Mouse (Mus musculus): ENCODE data around the gene Atoh7. TPM values are rescaled to one million over a fixed set of nuclear protein-coding genes. Genes with fewer than 3 reads are reported as not detected.

Gene Atoh7
- polyA plus RNA-seq, 1 experiment: not detected

GRCm38 (mm10) chr10:63092616-63093550, 6.6 kb upstream of the Atoh7 start:
- H3K27ac ChIP-seq (ENCODE audit: insufficient read depth, low read depth, low read length): no peak overlapping the region
- no peaks in the 10 kb centered on the region for H3K4me1 ChIP-seq (ENCODE audit: control insufficient read depth, insufficient read depth, low read length)
- TF ChIP-seq CTCF (IDR thresholded peaks at IDR 0.05; ENCODE audit: low read depth, low read length): no peak
- no peak for TF ChIP-seq POLR2A (IDR thresholded peaks at IDR 0.05; ENCODE audit: borderline replicate concordance, low read depth, low read length)
- H3K4me3 ChIP-seq (ENCODE audit: insufficient read depth, low read length): no peak overlapping the region

- H3K4me3 ChIP-seq (ENCODE audit: insufficient read depth, low read length): no peak overlapping the region
- TF ChIP-seq CTCF (IDR thresholded peaks at IDR 0.05; ENCODE audit: low read depth, low read length) (no peak), POLR2A (IDR thresholded peaks at IDR 0.05; ENCODE audit: borderline replicate concordance, low read depth, low read length) (no peak)
- no peak overlapping the region for H3K27ac ChIP-seq (ENCODE audit: insufficient read depth, low read depth, low read length)
- H3K4me1 ChIP-seq (ENCODE audit: control insufficient read depth, insufficient read depth, low read length): no peaks in the 10 kb centered on the region
These were observed 2.7 kb upstream of the Atoh7 start for GRCm38 (mm10) chr10:63096757-63097156.

GRCm38 (mm10) chr10:63098191-63098590, 1.3 kb upstream of the Atoh7 start:
- Histone ChIP-seq H3K27ac (ENCODE audit: insufficient read depth, low read depth, low read length) (no peak overlapping the region), H3K4me3 (ENCODE audit: insufficient read depth, low read length) (no peak overlapping the region), H3K4me1 (ENCODE audit: control insufficient read depth, insufficient read depth, low read length) (no peaks in the 10 kb centered on the region)
- TF ChIP-seq CTCF (IDR thresholded peaks at IDR 0.05; ENCODE audit: low read depth, low read length) (no peak), POLR2A (IDR thresholded peaks at IDR 0.05; ENCODE audit: borderline replicate concordance, low read depth, low read length) (no peak)

GRCm38 (mm10) chr10:63099941-63100562, 601 bp downstream of the Atoh7 start:
- no peak overlapping the region for H3K27ac ChIP-seq (ENCODE audit: insufficient read depth, low read depth, low read length)
- TF ChIP-seq POLR2A (IDR thresholded peaks at IDR 0.05; ENCODE audit: borderline replicate concordance, low read depth, low read length) (no peak), CTCF (IDR thresholded peaks at IDR 0.05; ENCODE audit: low read depth, low read length) (no peak)
- peak overlapping the region; percentile 62 for H3K4me3 ChIP-seq (ENCODE audit: insufficient read depth, low read length)
- H3K4me1 ChIP-seq (ENCODE audit: control insufficient read depth, insufficient read depth, low read length): no peaks in the 10 kb centered on the region

- TF ChIP-seq CTCF (IDR thresholded peaks at IDR 0.05; ENCODE audit: low read depth, low read length): no peak
- TF ChIP-seq POLR2A (IDR thresholded peaks at IDR 0.05; ENCODE audit: borderline replicate concordance, low read depth, low read length): no peak
- no peak overlapping the region for H3K27ac ChIP-seq (ENCODE audit: insufficient read depth, low read depth, low read length)
- peak overlapping the region; percentile 62; the same call in 1 of the 2 replicates for H3K4me3 ChIP-seq (ENCODE audit: insufficient read depth, low read length)
- no peaks in the 10 kb centered on the region for H3K4me1 ChIP-seq (ENCODE audit: control insufficient read depth, insufficient read depth, low read length)
These were observed 1.2 kb downstream of the Atoh7 start for GRCm38 (mm10) chr10:63100657-63101056.

- H3K4me1 ChIP-seq (ENCODE audit: control insufficient read depth, insufficient read depth, low read length): no peaks in the 10 kb centered on the region
- TF ChIP-seq POLR2A (IDR thresholded peaks at IDR 0.05; ENCODE audit: borderline replicate concordance, low read depth, low read length) (no peak), CTCF (IDR thresholded peaks at IDR 0.05; ENCODE audit: low read depth, low read length) (no peak)
- H3K27ac ChIP-seq (ENCODE audit: insufficient read depth, low read depth, low read length): no peak overlapping the region
- no peak overlapping the region for H3K4me3 ChIP-seq (ENCODE audit: insufficient read depth, low read length)
These were observed 13.7 kb downstream of the Atoh7 start for GRCm38 (mm10) chr10:63113027-63113604.

GRCm38 (mm10) chr10:63113716-63114360, 14.4 kb downstream of the Atoh7 start:
- Histone ChIP-seq H3K4me3 (ENCODE audit: insufficient read depth, low read length) (no peak overlapping the region), H3K4me1 (ENCODE audit: control insufficient read depth, insufficient read depth, low read length) (no peaks in the 10 kb centered on the region), H3K27ac (ENCODE audit: insufficient read depth, low read depth, low read length) (no peak overlapping the region)
- TF ChIP-seq POLR2A (IDR thresholded peaks at IDR 0.05; ENCODE audit: borderline replicate concordance, low read depth, low read length): no peak
- no peak for TF ChIP-seq CTCF (IDR thresholded peaks at IDR 0.05; ENCODE audit: low read depth, low read length)

- TF ChIP-seq POLR2A (IDR thresholded peaks at IDR 0.05; ENCODE audit: borderline replicate concordance, low read depth, low read length): no peak
- no peak for TF ChIP-seq CTCF (IDR thresholded peaks at IDR 0.05; ENCODE audit: low read depth, low read length)
- no peak overlapping the region for H3K4me3 ChIP-seq (ENCODE audit: insufficient read depth, low read length)
- no peak overlapping the region for H3K27ac ChIP-seq (ENCODE audit: insufficient read depth, low read depth, low read length)
- H3K4me1 ChIP-seq (ENCODE audit: control insufficient read depth, insufficient read depth, low read length): no peaks in the 10 kb centered on the region
These were observed 16.4 kb downstream of the Atoh7 start for GRCm38 (mm10) chr10:63115881-63116280.

GRCm38 (mm10) chr10:63116376-63116775, 16.9 kb downstream of the Atoh7 start:
- Histone ChIP-seq H3K27ac (ENCODE audit: insufficient read depth, low read depth, low read length) (no peak overlapping the region), H3K4me3 (ENCODE audit: insufficient read depth, low read length) (no peak overlapping the region), H3K4me1 (ENCODE audit: control insufficient read depth, insufficient read depth, low read length) (no peaks in the 10 kb centered on the region)
- TF ChIP-seq POLR2A (IDR thresholded peaks at IDR 0.05; ENCODE audit: borderline replicate concordance, low read depth, low read length): no peak
- no peak for TF ChIP-seq CTCF (IDR thresholded peaks at IDR 0.05; ENCODE audit: low read depth, low read length)

All from bone marrow macrophage, adult 2 months (primary cell).